Mouse (Mus musculus): ENCODE data around the gene Umad1.

Gene Umad1

GRCm38 (mm10) chr6:8259004-8259666, at the start of gene Umad1, which contains the start of the genes Rpa3 and Gm45062:
TSS of gene Umad1 (plus strand) at chr6:8259288.
TSS of gene Rpa3 (minus strand) at chr6:8259173.
TSS of gene Gm45062 (plus strand) at chr6:8259450.
- peak; percentile 92 to 94 for DNase-seq (ENCODE audit: low read depth in 2 of 2, low spot score in 2 of 2)

GRCm38 (mm10) chr6:8209866-8210186, 49.3 kb upstream of the Umad1 start:
- DNase-seq (ENCODE audit: low read depth in 2 of 2, low spot score in 2 of 2): no peak

- no peak for DNase-seq (ENCODE audit: low read depth in 2 of 2, low spot score in 2 of 2)
Observed at GRCm38 (mm10) chr6:8210661-8211060, 48.4 kb upstream of the Umad1 start.

DNA sequence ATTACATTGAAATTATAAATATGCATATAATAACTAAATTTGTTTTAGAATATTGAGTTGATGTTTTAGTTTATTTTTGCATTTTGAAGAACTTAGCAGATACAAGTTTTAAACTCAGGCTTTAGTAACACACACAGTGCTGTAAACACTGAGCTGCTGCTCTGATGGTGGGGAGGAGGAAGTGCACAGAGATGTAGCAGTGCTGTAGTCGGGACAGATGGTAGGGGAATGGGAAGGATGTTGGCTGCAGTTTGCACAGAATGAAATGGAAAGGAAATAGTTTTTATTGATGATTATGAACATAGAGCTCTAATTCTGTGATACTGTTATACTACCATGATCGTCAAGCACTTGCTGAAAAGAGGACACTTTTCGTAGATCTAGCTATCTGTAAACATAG, 32.1 kb upstream of the Umad1 start:
- DNase-seq (ENCODE audit: low read depth in 2 of 2, low spot score in 2 of 2): no peak

- no peak for DNase-seq (ENCODE audit: low read depth in 2 of 2, low spot score in 2 of 2)
Observed at GRCm38 (mm10) chr6:8228596-8228995, 30.5 kb upstream of the Umad1 start.

GRCm38 (mm10) chr6:8258316-8258715, 772 bp upstream of the Umad1 start:
- DNase-seq (ENCODE audit: low read depth in 2 of 2, low spot score in 2 of 2): no peak

DNA sequence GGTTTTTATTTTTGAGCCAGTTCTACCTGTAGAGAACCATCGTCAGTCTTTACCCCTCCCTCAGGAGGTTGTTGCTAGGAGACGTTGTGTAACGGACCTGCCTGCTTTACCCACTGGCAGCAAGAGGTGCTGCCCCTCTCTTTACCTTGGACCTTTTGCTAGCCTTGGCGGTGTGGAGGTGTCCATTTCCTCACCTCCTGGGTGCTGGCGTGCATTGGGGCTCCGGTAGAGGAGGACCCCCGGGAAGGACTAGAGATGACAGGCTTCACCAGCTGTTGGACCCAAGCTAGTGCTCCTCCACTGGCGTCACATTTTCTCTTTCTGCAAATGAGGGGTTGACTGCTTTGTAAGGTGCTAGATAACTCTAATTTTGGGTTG, 568 bp downstream of the Umad1 start:
- no peak for DNase-seq (ENCODE audit: low read depth in 2 of 2, low spot score in 2 of 2)

DNA sequence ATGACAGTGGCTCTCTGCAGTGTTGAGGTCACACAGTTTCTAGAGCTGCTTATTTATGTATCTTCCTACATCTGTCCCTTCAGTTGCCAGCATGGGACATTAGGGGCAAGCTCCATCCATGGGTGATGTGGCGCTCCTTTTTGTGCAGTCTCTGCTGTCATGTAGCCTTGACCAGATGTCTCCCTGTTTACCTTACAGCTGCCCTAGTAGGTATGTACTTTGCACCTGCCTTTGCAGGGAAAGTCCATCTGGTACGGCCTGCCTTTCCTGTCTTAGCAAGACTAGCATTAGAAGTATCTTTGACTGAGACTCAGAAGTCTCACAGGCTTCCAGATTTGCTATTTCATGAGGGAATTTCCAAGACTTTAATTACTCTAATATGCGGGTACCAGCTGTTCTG, 12.0 kb downstream of the Umad1 start:
- no peak for DNase-seq (ENCODE audit: low read depth in 2 of 2, low spot score in 2 of 2)

DNA sequence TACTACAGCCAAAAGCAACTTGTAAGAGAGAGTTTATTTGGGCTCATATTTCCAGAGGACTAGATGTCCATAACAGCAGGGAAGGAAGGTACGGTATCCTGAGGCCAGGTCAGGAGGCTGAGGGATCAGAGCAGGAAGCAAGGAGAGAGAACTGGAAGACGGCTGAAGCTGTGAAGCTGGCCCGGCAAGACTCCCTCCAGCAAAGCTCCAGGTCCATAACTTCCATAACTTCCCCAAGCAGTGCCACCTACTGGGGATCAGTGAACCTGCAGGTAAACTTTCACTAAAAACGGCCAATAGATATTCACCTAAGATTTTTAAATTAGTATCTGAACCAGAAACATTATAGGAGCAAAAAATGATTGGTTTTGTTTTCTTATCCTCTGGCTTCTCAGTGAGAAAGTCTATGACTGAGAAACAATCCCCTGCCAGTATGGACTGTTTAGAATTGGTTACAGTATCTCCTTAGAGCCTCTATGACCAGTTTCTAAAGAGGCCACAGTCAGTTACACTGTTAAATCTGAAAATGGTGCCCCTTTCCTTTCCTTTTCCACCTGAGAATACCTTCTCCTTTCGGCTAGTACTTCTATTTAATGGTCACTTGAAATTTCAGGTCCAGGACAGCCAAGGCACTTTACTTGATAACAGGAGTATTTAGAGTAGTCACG, 15.4 kb downstream of the Umad1 start:
- peak; percentile 11 to 45 for DNase-seq (ENCODE audit: low read depth in 2 of 2, low spot score in 2 of 2)

GRCm38 (mm10) chr6:8275098-8275497, 16.0 kb downstream of the Umad1 start:
- DNase-seq (ENCODE audit: low read depth in 2 of 2, low spot score in 2 of 2): peak; percentile 26 to 56

- DNase-seq (ENCODE audit: low read depth in 2 of 2, low spot score in 2 of 2): no peak
Observed at GRCm38 (mm10) chr6:8276431-8276830, 17.3 kb downstream of the Umad1 start.

DNA sequence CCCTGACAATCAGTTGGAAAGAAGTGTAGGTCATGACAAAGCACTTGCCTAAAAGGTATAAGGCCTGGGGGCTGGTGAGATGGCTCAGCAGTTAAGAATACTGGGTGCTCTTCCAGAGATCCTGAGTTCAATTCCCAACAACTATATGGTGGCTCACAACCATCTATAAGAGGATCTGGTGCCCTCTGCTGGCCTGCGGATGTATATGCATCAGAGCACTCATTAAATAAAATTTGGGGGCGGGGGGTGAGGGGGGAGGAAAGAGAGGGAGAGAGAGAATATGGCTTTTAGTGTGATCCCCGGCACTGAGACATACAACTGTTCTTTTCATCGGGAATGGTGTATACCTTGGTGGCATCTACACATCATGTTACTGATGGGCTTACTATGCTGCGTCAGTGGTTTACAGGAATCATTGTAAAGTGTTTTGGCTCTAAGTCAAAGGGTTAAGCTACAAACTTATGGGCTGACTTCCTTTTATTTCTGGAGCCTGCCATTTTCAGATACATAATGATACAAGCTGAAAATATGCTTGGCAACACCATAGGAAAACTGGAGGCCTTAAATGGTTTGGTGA, 19.4 kb downstream of the Umad1 start:
- peak; percentile 7 to 11 for DNase-seq (ENCODE audit: low read depth in 2 of 2, low spot score in 2 of 2)

DNA sequence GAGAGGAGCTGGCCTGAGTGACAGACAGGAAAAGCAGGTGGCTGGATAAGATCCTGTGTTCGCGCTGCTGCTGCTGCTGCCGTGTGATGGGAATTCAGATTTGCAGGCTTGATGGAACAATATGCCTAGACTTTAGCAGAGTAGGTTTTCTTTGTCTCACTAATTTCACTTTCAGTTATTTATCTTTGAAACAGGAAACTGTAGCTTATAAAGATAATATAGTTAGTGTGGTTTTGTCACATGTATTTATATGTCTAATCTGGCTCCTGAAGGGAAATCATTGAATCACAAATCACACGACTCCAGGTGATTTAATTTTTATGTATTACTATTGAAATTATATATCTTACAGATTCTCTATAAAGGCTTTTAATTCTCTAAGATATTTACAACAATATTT, 24.2 kb downstream of the Umad1 start:
- DNase-seq (ENCODE audit: low read depth in 2 of 2, low spot score in 2 of 2): no peak

DNA sequence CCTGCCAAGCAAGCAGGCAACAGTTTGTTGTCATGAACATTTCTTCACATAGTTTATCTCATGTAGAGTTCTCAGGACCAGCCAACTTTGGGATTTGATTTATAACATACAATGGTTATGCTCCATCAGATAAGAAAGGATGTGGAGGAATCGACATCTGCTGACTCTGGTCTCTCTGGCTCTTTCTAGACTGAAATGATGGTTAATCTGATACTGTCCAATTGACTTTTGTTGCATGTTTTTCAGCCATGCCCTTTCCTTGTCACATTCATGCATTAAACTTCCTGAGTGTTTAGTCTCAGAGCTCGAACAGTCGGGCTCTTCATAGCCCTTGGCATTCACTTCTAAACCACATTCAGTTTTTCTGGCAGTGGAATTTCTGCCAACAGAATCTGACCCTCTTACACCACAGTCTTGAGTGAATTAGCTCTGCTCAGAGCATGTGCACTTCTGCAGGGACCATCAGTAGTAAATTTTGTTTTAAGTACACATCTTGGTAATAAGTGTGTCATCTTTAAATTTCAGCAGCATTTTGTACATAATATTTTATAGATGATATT, 26.4 kb downstream of the Umad1 start:
- no peak for DNase-seq (ENCODE audit: low read depth in 2 of 2, low spot score in 2 of 2)

DNA sequence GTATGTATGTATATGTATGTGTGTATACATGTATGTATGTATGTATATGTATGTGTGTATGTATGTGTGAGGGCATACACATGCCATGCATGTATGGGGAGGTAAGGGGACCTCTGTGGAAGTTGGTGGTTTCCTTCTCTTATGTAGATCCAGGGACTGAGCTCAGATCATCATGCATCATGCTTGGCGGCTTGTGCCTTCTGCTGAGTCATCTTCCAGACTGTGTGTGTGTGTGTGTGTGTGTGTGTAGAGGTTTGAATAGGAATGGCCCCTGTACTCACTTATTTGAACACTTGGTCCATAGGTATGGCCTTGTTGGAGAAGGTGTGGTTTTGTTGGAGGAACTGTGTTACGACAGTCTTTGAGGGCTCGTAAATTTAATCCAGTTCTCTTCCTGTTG, 27.1 kb downstream of the Umad1 start:
- DNase-seq (ENCODE audit: low read depth in 2 of 2, low spot score in 2 of 2): no peak

GRCm38 (mm10) chr6:8288755-8289580, 29.9 kb downstream of the Umad1 start:
- no peak for DNase-seq (ENCODE audit: low read depth in 2 of 2, low spot score in 2 of 2)

DNA sequence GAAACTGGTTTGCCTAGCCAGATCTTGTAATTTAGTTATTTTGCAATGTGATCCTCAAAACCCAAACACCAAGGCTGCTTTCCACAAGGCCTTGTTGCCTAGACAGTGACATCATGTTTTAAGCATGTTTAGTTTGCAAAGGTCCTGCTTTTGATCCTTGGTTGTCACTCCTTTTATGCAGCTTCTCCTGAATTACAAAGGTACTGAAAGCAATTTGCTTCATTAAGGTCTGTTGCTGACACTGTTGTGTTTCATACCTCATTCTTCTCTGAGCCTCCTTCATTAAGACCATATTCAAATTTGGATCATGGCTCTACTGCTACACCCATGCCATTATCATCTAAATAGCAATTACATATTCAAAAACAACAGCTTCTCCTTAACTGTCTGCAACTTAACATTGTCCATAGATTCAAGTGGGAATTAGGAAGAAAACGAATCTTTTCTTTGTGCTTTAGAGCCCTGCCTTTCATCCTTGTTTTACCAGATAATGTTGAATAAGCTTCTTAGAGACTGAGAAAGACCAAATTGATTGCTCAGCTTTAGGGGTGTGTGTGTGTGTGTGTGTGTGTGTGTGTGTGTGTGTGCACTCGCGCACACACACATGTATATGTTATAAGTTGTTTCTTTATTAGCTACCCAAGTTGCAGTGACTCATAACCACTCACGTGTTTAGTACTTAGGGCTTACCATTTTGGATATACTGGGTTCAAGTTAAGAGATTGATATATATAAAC, 35.1 kb downstream of the Umad1 start:
- no peak for DNase-seq (ENCODE audit: low read depth in 2 of 2, low spot score in 2 of 2)

DNA sequence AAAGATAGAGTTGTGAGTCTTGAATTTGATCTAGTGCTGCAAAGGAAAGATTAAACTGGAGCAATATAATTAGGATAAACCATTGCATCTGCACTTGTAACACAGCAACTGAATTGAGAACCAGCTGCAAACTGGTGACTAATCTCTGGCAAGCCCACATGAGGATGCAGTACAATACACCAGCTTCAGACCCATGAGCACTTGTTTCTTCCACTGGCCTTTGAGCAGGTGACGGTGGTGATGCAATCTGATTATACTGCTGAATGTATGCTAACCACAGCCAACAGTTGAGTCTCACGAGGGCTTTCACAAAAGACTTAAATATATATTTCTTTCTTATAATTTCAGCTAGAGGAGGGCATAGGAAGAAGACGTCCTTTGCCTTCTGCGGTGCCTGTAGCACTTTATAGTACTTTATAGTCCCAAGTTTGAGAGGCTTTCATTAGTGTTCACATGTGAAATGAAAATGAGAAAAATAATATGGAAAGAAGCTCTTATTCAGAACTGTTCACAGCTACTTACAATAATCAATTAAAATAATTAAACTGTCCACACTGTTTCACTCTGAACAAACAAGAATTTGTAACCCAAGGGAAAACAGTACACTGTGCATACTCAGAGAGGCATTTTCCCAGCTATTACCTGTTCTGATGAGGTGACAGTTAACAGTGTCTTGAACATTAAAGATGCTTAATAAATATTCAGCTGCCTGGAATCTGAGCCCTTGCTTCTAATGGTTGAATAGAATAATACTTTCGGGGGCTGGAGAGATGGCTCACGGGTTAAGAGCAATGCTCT, 40.2 kb downstream of the Umad1 start:
- no peak for DNase-seq (ENCODE audit: low read depth in 2 of 2, low spot score in 2 of 2)

DNA sequence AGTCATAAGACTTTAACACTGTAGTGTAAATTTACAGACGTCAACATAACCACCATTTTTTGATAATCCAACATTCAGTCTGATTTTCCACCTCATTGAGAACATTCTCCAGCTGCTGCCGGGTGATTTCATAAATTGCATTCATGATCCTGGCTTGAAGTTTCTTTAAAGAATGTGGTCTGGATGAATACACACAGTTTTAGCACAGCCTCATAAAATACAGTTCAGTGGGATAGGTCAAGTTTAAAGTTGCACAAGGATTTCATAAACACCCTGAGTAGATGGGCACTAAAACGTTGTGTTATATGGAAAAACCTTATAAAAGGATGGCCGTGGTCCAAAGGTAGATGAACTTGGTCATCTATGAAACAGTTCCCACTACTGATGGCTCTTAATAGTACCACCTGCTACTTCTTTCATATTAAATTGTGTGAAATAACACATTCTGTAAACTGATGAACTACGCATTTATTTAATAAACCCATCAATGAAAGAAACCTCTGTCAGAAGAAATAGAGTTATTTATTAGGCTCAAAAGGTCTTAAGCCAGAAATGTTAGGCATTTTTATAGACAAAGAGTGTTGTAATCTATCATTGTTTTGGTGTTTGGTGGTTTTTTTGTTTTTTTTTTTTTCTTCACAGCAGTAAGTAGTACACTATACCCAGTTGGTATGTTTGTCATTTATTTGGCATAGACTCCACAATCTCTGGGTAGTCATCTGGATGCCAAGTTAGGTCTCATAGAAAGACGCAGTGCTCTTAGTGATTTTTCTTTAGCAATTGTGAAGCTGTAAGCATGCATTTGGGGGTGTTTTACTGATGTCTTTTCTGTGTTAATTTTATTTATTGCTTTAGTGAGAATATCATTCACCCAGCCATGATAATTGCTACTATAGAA, 49.0 kb downstream of the Umad1 start:
- DNase-seq (ENCODE audit: low read depth in 2 of 2, low spot score in 2 of 2): no peak

Measured in CD8-positive naive resting alpha-beta T cell, adult 2 months (primary cell).